In genomic region chr5:111155271-111155670, GRCm38 (mm10) we compare ENCODE assay signal across 18 mouse cellular contexts.
DNase-seq lines count a peak whose midpoint lies in the region; ATAC-seq lines count a peak whose summit lies in the region.
"Had no signal": no experiment of that assay in that cellular context is flagged by ENCODE, and none has a peak within 500 bp of the region (broad histone marks: within the 10 kb centered on the region; RNA-seq: fewer than 3 reads in every experiment).

No protein-coding gene starts in this region.

- no peak overlapping the region for H3K9ac ChIP-seq in heart, embryonic 15.5 days
- H3K9ac ChIP-seq in kidney, embryonic 15.5 days, result no peak overlapping the region
- H3K9ac ChIP-seq: heart, embryonic 13.5 days; liver, embryonic 14.5 days; lung, embryonic 14.5 days; midbrain, embryonic 13.5 days had no signal

- DNase-seq in heart, adult 8-10 months (ENCODE audit: low spot score), result no peak
- no peak for DNase-seq in kidney, adult 11 months
- peak; percentile 26 for DNase-seq in 3T3-L1 (ENCODE audit: low read depth, low spot score)
- no peak for DNase-seq in embryonic facial prominence, embryonic 10.5 days (ENCODE audit: low spot score)
- no peak for DNase-seq in thymus, postnatal 0 days (ENCODE audit: low spot score)
- DNase-seq: adrenal gland, postnatal 10 days; cerebellum, adult 8-10 months; cerebellum, postnatal 36 days; right cerebral cortex, postnatal 25 days; spleen, adult 18-20 months; thymus, postnatal 25 days had no signal

- no peaks in the 10 kb centered on the region for H3K27me3 ChIP-seq in heart, embryonic 15.5 days
- H3K27me3 ChIP-seq in kidney, embryonic 15.5 days, result no peaks in the 10 kb centered on the region
- H3K27me3 ChIP-seq in embryonic facial prominence, embryonic 10.5 days (replicated peaks; ENCODE audit: low read depth, poor library complexity, severe bottlenecking), result no peaks in the 10 kb centered on the region
- H3K27me3 ChIP-seq: midbrain, embryonic 13.5 days had no signal

- 78% methylated on average over 4 of the region's 4 CpGs for WGBS in heart, embryonic 15.5 days
- WGBS in kidney, embryonic 15.5 days, result 72% methylated on average over 4 of the region's 4 CpGs
- WGBS in embryonic facial prominence, embryonic 10.5 days, result 82% methylated on average over 4 of the region's 4 CpGs

- no peaks in the 10 kb centered on the region for H3K36me3 ChIP-seq in heart, embryonic 15.5 days
- H3K36me3 ChIP-seq in kidney, embryonic 15.5 days, result no peaks in the 10 kb centered on the region
- H3K36me3 ChIP-seq in embryonic facial prominence, embryonic 10.5 days (replicated peaks), result no peaks in the 10 kb centered on the region
- H3K36me3 ChIP-seq: heart, embryonic 13.5 days; midbrain, embryonic 13.5 days had no signal

- H3K4me1 ChIP-seq in heart, embryonic 15.5 days (replicated peaks), result peaks cover 35% of the 10 kb centered on the region
- H3K4me1 ChIP-seq in kidney, embryonic 15.5 days, result peaks cover 70% of the 10 kb centered on the region
- peaks cover 85% of the 10 kb centered on the region for H3K4me1 ChIP-seq in embryonic facial prominence, embryonic 10.5 days

- H3K27ac ChIP-seq in heart, embryonic 15.5 days, result 0 out of 2 replicates have a peak overlapping the region, but pooled peaks have one; percentile 17
- peak overlapping the region; percentile 33 for H3K27ac ChIP-seq in kidney, embryonic 15.5 days
- 0 out of 2 replicates have a peak overlapping the region, but pooled peaks have one; percentile 40 for H3K27ac ChIP-seq in embryonic facial prominence, embryonic 10.5 days (replicated peaks)
- H3K27ac ChIP-seq: liver, embryonic 14.5 days had no signal

- no peak overlapping the region for H3K4me2 ChIP-seq in heart, embryonic 15.5 days
- H3K4me2 ChIP-seq in kidney, embryonic 15.5 days, result no peak overlapping the region
- H3K4me2 ChIP-seq: heart, embryonic 13.5 days; lung, embryonic 14.5 days; midbrain, embryonic 13.5 days had no signal

- H3K4me3 ChIP-seq in heart, embryonic 15.5 days, result no peak overlapping the region
- H3K4me3 ChIP-seq in kidney, embryonic 15.5 days (replicated peaks), result no peak overlapping the region
- no peak overlapping the region for H3K4me3 ChIP-seq in embryonic facial prominence, embryonic 10.5 days
- H3K4me3 ChIP-seq: heart, embryonic 13.5 days; midbrain, embryonic 13.5 days had no signal

- ATAC-seq in heart, embryonic 15.5 days (replicated peaks; ENCODE audit: insufficient number of reproducible peaks, insufficient read depth, low FRiP score, low read depth), result no peak
- ATAC-seq in kidney, embryonic 15.5 days (replicated peaks; ENCODE audit: low FRiP score), result no peak
- ATAC-seq: inflammation-experienced regulatory T-cells, adult 6 months had no signal

- H3K9me3 ChIP-seq in heart, embryonic 15.5 days (replicated peaks), result no peaks in the 10 kb centered on the region
- no peaks in the 10 kb centered on the region for H3K9me3 ChIP-seq in kidney, embryonic 15.5 days (replicated peaks)
- H3K9me3 ChIP-seq in embryonic facial prominence, embryonic 10.5 days, result no peaks in the 10 kb centered on the region
- H3K9me3 ChIP-seq: heart, embryonic 13.5 days; midbrain, embryonic 13.5 days had no signal
